Mouse (Mus musculus) forebrain, embryonic 12.5 days (tissue): ENCODE results near the gene Sh2d6. TPM values are rescaled to one million over a fixed set of nuclear protein-coding genes. Genes with fewer than 3 reads are reported as not detected.

ENCODE experiments used
- ATAC-seq: fragments of 200-750 bp; cut with Nextera tagmentation; 2 replicates; pipeline ENCODE4 v1.8.0; 2017; ENCODE audit warnings: moderate TSS enrichment; ENCODE audit not compliant: low FRiP score
- H3K27ac ChIP-seq: fragments of 300-500 bp; sonication (generic); 2 replicates; pipeline ENCODE4 v1.5.1; 2016; ENCODE audit warnings: mild to moderate bottlenecking
- H3K27me3 ChIP-seq: fragments of 300-500 bp; sonication (generic); 2 replicates; pipeline ENCODE4 v1.6.1; 2016; ENCODE audit warnings: mild to moderate bottlenecking
- H3K36me3 ChIP-seq: fragments of 300-500 bp; sonication (generic); replicated peaks from 2 replicates; pipeline ENCODE4 v1.6.1; 2016; ENCODE audit warnings: mild to moderate bottlenecking
- H3K4me1 ChIP-seq: fragments of 300-500 bp; sonication (generic); 2 replicates; pipeline ENCODE4 v1.6.1; 2016
- H3K4me2 ChIP-seq: fragments of 300-500 bp; sonication (generic); 2 replicates; pipeline ENCODE4 v1.6.1; 2016; ENCODE audit warnings: mild to moderate bottlenecking, moderate library complexity
- H3K4me3 ChIP-seq: fragments of 300-500 bp; sonication (generic); replicated peaks from 2 replicates; pipeline ENCODE4 v1.5.1; 2016; ENCODE audit warnings: mild to moderate bottlenecking
- H3K9ac ChIP-seq: fragments of 300-500 bp; sonication (generic); 2 replicates; pipeline ENCODE4 v1.6.1; 2016; ENCODE audit warnings: mild to moderate bottlenecking
- H3K9me3 ChIP-seq: fragments of 300-500 bp; sonication (generic); 2 replicates; pipeline ENCODE4 v1.6.1; 2016
- WGBS: fragments of 180-500 bp; shearing (Covaris S2); methylation state at CpG from one replicate; pipeline ENCODE4 v1.1.7; 2016; 5-methylcytosine and 5-hydroxymethylcytosine counted together
- polyA plus RNA-seq: library from polyadenylated mRNA; unstranded; fragments of >200 nt; fragmentation: Nextera tagmentation; extraction: Ambion mirVana; gene quantifications from 2 replicates; pipeline ENCODE4 v1.2.1, GENCODE M21; 2016

Sh2d6 gene
- polyA plus RNA-seq, 1 experiment from 2014 or later, result 0.40 TPM

DNA sequence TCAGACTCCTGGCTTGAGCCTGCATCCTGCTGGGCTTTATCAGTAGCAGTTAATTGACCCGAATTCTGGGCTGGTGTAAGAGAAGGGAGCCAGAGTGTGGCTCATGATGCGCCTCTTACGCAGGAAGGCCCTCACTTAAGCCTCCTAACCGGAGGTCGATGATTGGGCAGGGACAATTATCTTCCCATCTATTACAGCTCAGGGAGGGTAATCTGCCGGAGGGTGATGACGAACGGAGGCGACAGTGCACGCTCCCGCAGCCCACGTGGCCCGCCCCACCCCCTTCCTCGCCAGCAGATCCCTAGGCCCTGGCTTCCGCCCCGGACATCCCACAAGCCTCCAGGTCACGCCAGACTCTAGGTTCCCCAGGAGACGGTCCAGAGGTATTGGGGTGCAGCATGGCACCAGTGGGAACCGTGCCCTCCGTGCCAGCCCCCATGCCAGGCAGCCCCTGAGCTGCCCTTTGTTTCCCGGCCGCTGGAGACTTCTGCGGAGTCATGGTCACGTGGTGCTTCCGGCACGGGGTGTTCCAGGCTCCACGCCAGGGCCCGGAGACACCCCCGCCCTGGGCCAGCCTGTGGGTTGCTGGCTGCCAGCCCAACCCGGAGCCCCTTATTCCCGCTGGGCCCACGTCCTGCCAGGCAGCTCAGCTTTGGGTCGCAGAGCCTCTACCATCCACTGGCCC lies 9.0 kb downstream of the Sh2d6 start:
- Histone ChIP-seq H3K9ac (peak overlapping the region; percentile 60), H3K4me1 (peaks cover 30% of the 10 kb centered on the region), H3K27ac (peak overlapping the region; percentile 94), H3K9me3 (no peaks in the 10 kb centered on the region), H3K27me3 (no peaks in the 10 kb centered on the region), H3K36me3 (no peaks in the 10 kb centered on the region), H3K4me2 (peak overlapping the region; percentile 56), H3K4me3 (peak overlapping the region; percentile 32)
- peak; percentile 95 for ATAC-seq
- WGBS, result 6% methylated on average over 33 of the region's 33 CpGs

DNA sequence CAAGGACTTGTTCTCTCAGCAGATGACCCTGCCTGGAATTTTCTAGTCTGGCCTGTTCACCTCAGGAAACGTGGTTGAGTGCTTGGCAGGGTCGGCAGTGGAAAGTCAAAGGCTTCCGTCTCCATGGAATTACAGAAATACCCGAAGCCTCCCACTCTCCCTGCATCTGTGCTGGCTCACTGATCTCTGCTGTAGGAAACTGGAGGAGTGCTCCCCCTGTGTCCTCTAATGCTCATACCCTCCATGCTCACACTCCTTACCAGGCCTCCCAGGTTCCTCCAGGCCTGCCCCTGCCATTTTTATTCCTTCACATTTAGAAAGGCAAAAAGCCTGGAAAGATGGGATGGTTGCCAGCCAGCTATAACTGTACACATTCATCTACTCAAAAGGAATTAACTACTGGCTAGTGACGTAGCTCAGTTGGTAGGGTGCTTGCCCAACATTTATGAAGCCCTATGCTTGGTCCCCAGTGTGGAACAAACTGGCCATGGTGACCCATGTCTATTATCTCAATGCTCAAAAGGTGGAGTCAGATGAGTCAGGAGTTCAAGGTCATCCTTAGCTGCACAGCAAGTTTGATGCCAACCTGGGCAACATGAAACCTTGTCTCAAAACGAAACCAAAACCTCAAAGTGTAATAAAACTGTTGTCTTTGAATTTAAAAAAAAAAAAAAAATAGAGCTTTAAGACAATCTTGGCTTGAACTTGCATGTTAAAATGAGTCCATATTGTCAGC lies 10.7 kb downstream of the Sh2d6 start:
- Histone ChIP-seq H3K9me3 (no peaks in the 10 kb centered on the region), H3K27me3 (no peaks in the 10 kb centered on the region), H3K27ac (0 out of 2 replicates have a peak overlapping the region, but pooled peaks have one; percentile 31), H3K4me3 (no peak overlapping the region), H3K4me2 (no peak overlapping the region), H3K36me3 (no peaks in the 10 kb centered on the region), H3K4me1 (peaks cover 30% of the 10 kb centered on the region), H3K9ac (no peak overlapping the region)
- WGBS, result 84% methylated on average over 6 of the region's 6 CpGs
- ATAC-seq, result no peak

DNA sequence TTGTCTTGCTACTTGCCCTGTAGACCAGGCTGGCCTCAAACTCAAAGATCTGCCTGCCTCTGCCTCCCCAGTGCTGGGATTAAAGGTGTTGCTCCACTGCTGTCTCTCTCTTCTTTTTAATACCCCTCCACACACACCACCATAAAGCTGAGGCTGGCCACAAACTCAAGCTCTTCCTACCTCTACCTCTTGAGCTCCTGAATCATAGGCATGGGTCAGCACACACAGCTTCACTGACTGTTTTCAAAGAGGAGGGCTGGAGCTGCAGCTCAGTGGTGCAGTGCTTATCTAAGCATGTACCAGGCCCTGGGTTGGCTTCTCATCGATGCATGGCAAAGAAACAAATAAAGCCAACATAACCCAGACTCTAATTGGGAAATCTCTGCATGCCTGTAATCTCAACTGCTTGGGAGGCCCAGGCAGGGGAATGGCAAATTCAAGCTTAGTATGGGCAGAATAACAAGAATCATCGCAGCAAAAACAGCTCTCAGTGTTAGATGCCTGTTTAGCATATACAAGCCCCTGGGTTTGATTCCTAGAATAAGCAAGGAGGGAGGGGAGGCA lies 11.6 kb downstream of the Sh2d6 start:
- ATAC-seq, result no peak
- Histone ChIP-seq H3K27me3 (no peaks in the 10 kb centered on the region), H3K4me2 (no peak overlapping the region), H3K9ac (no peak overlapping the region), H3K27ac (peak overlapping the region; percentile 31; the same call in 1 of the 2 replicates), H3K36me3 (no peaks in the 10 kb centered on the region), H3K4me1 (peaks cover 30% of the 10 kb centered on the region), H3K9me3 (no peaks in the 10 kb centered on the region), H3K4me3 (no peak overlapping the region)
- WGBS, result 92% methylated on average over 2 of the region's 2 CpGs

DNA sequence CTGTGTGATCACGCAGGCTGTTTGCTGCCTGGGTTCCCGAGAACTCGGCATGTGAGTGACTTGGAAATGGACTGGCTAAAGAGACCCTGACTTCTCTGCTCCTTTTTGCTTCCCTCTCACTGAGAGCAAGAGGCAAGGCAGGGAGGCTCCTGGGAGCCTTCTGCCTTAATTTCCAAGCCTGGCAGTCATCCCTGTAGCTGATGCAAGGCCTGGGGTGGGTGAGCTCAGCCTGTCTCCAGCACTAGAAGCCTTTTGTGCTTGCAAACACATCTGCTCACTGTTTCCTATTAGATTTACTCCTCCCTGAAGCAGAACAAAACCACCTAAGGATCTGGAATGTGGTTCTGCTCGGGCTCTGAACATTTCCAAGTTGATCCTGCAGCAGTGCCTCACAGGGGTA lies 12.9 kb downstream of the Sh2d6 start:
- WGBS, result 74% methylated on average over 4 of the region's 4 CpGs
- H3K27ac ChIP-seq, result no peak overlapping the region
- ATAC-seq, result no peak

DNA sequence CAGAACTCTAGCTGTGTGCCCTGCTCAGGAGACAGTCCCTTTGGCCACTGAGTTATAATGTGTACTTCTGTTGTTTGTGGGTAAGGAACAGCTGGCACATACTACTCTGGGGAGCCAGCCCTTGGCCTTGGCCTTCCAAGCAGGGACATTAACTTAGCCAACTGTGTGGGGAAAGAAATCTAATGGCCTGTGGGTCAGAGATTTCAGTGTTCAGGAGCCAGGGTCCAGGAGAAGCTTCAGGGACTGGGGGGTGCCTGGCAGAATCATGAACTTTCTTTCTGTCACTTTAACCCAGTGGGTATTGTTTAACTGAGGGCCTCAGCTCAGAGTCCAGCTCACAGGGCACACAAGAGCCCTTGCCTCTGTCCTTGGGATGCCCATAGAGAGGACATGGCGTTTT lies 15.4 kb downstream of the Sh2d6 start:
- no peak overlapping the region for H3K9ac ChIP-seq
- no peak overlapping the region for H3K4me2 ChIP-seq
- no peak overlapping the region for H3K27ac ChIP-seq
- no peak overlapping the region for H3K4me3 ChIP-seq
- no peaks in the 10 kb centered on the region for H3K36me3 ChIP-seq
- 79% methylated on average over 1 of the region's 1 CpGs for WGBS
- H3K4me1 ChIP-seq, result peaks cover 2% of the 10 kb centered on the region; the same call in 1 of the 2 replicates
- ATAC-seq, result no peak
- H3K27me3 ChIP-seq, result no peaks in the 10 kb centered on the region
- no peaks in the 10 kb centered on the region for H3K9me3 ChIP-seq

More for the DNA sequence above, 12.9 kb downstream of the Sh2d6 start:
- H3K36me3 ChIP-seq, result no peaks in the 10 kb centered on the region
- H3K9me3 ChIP-seq, result no peaks in the 10 kb centered on the region
- H3K4me1 ChIP-seq, result peaks cover 24% of the 10 kb centered on the region
- H3K9ac ChIP-seq, result no peak overlapping the region
- H3K27me3 ChIP-seq, result no peaks in the 10 kb centered on the region
- no peak overlapping the region for H3K4me3 ChIP-seq
- no peak overlapping the region for H3K4me2 ChIP-seq

DNA sequence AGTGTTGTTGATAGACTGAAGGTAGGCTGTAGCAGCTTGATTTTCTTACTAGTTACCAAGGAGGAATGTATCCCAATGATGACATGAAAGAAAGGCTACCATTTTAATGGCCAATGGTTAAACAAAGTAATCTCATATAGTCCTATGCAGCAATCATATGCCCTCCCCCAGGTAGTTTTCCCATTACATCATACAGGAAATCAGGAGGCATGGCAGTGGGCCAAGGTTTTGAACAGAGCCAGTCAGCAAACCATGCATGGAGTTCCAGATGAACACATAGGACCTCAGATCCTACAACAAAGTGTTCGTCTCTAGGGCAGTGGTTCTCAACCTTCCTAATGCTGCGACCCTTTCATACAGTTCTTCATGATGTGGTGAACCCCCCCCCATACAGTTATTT lies 17.6 kb downstream of the Sh2d6 start:
- Histone ChIP-seq H3K36me3 (no peaks in the 10 kb centered on the region), H3K27ac (no peak overlapping the region), H3K4me3 (no peak overlapping the region), H3K27me3 (no peaks in the 10 kb centered on the region), H3K9ac (no peak overlapping the region), H3K4me1 (no peaks in the 10 kb centered on the region), H3K4me2 (no peak overlapping the region), H3K9me3 (no peaks in the 10 kb centered on the region)
- no peak for ATAC-seq
- WGBS, result 92% methylated on average over 2 of the region's 2 CpGs

DNA sequence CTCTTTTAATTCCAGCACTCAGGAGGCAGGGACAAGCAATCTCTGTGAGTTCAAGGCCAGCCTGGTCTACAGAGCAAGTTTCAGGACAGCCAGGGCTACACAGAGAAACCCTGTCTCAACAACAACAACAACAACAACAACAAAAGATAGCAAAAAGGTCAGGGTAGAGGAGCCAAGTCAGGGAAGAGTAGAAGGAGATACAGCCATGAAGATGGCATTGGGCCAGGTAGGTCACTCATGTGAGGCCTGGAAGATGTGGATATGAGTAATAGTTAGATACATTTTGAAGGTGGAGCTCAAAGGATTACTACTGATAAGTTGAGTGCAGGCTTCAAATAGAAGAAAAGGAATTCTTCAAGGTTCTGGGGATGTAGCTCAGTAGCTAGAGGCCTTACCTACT lies 18.2 kb downstream of the Sh2d6 start:
- Histone ChIP-seq H3K4me2 (no peak overlapping the region), H3K4me3 (no peak overlapping the region)
- ATAC-seq, result no peak

DNA sequence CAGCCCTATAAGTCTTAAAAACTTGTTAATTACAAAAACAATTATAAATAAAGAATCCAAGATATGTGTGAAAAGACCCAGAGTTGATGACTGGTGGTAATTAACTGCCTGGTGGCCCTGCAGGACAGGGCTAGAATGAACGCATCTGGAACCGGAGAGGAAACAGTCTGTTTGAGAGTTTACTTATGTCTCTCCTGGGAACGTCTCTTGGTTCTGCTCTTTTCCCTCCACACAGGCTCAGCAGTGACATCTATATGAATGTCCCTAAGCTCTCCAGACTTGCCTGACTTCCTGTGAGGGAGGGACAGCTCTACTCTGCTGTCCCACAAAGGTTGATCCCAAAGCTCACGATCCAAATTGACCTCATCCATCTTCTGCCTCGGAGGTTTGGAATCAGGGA lies 22.6 kb downstream of the Sh2d6 start:
- Histone ChIP-seq H3K4me2 (no peak overlapping the region), H3K27ac (no peak overlapping the region), H3K27me3 (no peaks in the 10 kb centered on the region), H3K4me1 (no peaks in the 10 kb centered on the region), H3K36me3 (no peaks in the 10 kb centered on the region), H3K9ac (no peak overlapping the region), H3K9me3 (no peaks in the 10 kb centered on the region), H3K4me3 (no peak overlapping the region)
- WGBS, result 86% methylated on average over 5 of the region's 5 CpGs
- ATAC-seq, result no peak

More for the DNA sequence above, 18.2 kb downstream of the Sh2d6 start:
- H3K27me3 ChIP-seq, result no peaks in the 10 kb centered on the region
- H3K9ac ChIP-seq, result no peak overlapping the region
- H3K9me3 ChIP-seq, result no peaks in the 10 kb centered on the region
- H3K4me1 ChIP-seq, result no peaks in the 10 kb centered on the region
- no peaks in the 10 kb centered on the region for H3K36me3 ChIP-seq
- H3K27ac ChIP-seq, result no peak overlapping the region

DNA sequence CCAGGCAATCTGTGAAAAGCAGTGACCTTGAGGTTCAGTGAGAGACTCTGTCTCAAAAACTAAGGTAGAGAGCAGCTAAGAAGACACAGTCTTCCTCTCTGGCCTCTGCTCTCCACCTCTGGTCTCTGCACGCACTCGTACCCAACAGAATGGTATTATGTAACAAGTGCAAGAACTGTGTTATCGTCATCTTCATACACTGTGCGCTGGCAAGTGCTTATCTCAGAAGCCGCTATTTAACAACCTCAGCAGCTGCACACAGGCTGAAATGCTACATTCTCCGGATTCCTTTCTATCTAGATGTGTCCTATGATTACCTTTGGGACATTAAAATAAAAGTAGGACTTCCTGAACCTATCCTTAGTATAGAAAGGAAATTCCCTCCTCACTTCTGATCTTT lies 28.6 kb downstream of the Sh2d6 start:
- H3K9ac ChIP-seq, result no peak overlapping the region
- no peaks in the 10 kb centered on the region for H3K9me3 ChIP-seq
- no peaks in the 10 kb centered on the region for H3K36me3 ChIP-seq
- ATAC-seq, result no peak
- no peaks in the 10 kb centered on the region for H3K27me3 ChIP-seq
- H3K4me1 ChIP-seq, result no peaks in the 10 kb centered on the region
- no peak overlapping the region for H3K27ac ChIP-seq
- no peak overlapping the region for H3K4me3 ChIP-seq
- 89% methylated on average over 6 of the region's 6 CpGs for WGBS
- no peak overlapping the region for H3K4me2 ChIP-seq

DNA sequence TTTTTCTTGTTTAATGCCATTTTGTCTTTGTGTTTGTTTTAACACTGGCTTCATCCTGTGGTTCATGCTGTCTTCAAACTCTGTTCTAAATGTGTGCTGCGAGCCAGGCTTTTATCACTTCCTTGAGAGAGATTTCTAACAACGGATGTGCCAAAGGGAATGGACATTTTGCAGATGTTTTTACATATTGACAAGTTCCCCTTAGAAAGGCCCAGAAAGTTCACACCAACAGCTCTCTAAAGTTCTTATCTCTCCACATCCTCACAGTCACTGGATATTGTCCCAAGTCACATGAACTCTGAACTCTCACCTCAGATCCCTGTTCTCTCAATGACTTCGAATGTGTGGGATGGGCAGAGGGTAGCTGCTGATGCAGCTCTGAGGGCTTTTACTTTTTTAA lies 30.4 kb downstream of the Sh2d6 start:
- no peak overlapping the region for H3K4me2 ChIP-seq
- H3K4me1 ChIP-seq, result no peaks in the 10 kb centered on the region
- no peaks in the 10 kb centered on the region for H3K27me3 ChIP-seq
- no peaks in the 10 kb centered on the region for H3K9me3 ChIP-seq
- 81% methylated on average over 3 of the region's 3 CpGs for WGBS
- no peaks in the 10 kb centered on the region for H3K36me3 ChIP-seq
- no peak for ATAC-seq
- no peak overlapping the region for H3K27ac ChIP-seq
- no peak overlapping the region for H3K9ac ChIP-seq
- no peak overlapping the region for H3K4me3 ChIP-seq

DNA sequence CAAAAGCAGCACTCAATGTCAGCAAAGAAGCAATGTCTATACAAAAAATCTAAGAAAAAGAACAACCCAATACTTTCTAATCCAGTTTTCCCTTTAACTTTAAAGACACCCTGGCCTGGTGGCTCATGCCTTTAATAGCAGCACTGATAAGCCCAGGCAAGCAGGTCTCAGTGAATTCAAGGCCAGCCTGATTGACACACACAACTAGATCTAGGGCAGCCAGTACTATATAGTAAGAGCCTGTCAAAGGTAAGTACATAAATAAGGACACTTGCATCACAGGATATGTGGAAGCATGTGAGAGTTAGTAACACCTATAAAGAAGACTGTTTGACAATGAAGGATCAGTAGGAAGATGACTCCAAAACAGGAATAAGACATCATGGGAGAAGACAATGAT lies 32.0 kb downstream of the Sh2d6 start:
- Histone ChIP-seq H3K4me1 (no peaks in the 10 kb centered on the region), H3K4me3 (no peak overlapping the region), H3K27me3 (no peaks in the 10 kb centered on the region), H3K4me2 (no peak overlapping the region), H3K9me3 (no peaks in the 10 kb centered on the region), H3K36me3 (no peaks in the 10 kb centered on the region), H3K27ac (no peak overlapping the region), H3K9ac (no peak overlapping the region)
- ATAC-seq, result no peak

DNA sequence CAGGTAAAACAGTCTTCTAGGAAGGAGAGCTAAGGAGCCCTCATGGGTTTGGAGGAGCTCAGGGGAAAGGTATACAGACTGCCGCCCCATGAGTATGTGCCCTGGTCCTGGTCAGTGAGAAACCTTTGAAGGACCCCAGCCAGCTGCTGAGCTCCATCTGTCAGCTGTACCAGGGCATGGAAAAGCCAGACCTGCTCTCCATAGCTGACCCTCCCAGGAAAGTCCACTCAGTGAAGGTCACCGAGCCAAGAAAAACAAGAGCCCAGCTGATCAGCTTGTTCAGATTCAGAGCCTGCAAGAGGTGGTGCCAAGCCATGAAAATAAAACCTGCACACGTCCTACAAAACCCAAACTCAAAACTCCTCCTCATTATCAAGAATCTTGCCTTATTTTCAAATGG lies 32.7 kb downstream of the Sh2d6 start:
- no peak overlapping the region for H3K4me2 ChIP-seq
- H3K27ac ChIP-seq, result no peak overlapping the region
- ATAC-seq, result no peak
- H3K27me3 ChIP-seq, result no peaks in the 10 kb centered on the region
- H3K4me1 ChIP-seq, result no peaks in the 10 kb centered on the region
- no peaks in the 10 kb centered on the region for H3K36me3 ChIP-seq
- WGBS, result 64% methylated on average over 3 of the region's 3 CpGs
- H3K9ac ChIP-seq, result no peak overlapping the region
- H3K4me3 ChIP-seq, result no peak overlapping the region
- no peaks in the 10 kb centered on the region for H3K9me3 ChIP-seq

DNA sequence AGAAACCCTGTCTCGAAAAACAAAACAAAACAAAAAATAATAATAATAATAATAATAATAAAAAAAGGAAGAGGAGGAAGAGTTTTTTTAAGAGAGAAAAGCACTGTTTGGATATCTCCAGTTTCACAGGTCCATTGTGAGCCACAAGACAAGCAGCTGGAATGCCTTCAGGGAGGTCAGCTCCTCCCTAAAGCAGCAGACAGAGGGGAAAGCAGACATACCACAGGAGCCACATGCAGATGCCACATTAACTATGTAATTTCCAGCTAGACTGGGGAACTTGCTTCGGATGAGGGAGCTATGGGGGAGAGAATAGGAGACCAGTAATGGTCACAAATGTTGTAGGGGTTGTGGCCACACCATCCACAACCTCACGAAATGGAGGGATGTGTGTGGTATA lies 34.2 kb downstream of the Sh2d6 start:
- Histone ChIP-seq H3K36me3 (no peaks in the 10 kb centered on the region), H3K27me3 (no peaks in the 10 kb centered on the region), H3K4me3 (no peak overlapping the region), H3K4me2 (no peak overlapping the region), H3K27ac (no peak overlapping the region), H3K9ac (no peak overlapping the region), H3K9me3 (no peaks in the 10 kb centered on the region), H3K4me1 (no peaks in the 10 kb centered on the region)
- WGBS, result 66% methylated on average over 3 of the region's 3 CpGs
- no peak for ATAC-seq
